Mouse (Mus musculus): ENCODE data around the gene B4galt3. TPM values are rescaled to one million over a fixed set of nuclear protein-coding genes. Genes with fewer than 3 reads are reported as not detected.

B4galt3 gene
- polyA plus RNA-seq, 1 experiment = 55.1 TPM

DNA sequence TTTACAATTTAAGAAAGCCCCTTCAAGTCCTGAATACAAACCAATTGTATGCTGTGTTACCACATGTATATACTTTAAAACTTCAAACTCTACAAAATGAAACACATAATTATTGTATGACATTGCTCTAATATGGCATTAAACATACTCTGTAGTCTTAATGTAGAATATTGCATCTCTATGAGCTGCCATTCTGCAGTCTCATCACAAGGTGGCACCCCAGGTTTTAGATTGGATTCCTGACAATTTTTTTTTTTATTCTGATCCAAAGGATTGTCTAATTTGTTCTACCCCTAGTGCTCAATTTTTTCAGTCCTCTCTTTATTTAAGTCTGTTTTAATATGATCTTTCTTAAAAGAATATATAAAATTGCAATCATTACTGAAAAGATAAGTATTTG lies 51.3 kb downstream of the B4galt3 start:
- no peak overlapping the region for H3K27ac ChIP-seq (ENCODE audit: insufficient read depth, low read length)
- no peak overlapping the region for H3K4me3 ChIP-seq (ENCODE audit: insufficient read depth, low read length)
- no peaks in the 10 kb centered on the region for H3K4me1 ChIP-seq (ENCODE audit: control insufficient read depth, insufficient read depth, low read length)
- TF ChIP-seq POLR2A (IDR thresholded peaks at IDR 0.05; ENCODE audit: low read depth, low read length) (no peak), CTCF (IDR thresholded peaks at IDR 0.05; ENCODE audit: borderline replicate concordance, insufficient read depth, low read length) (no peak)

- no peaks in the 10 kb centered on the region for H3K4me1 ChIP-seq (ENCODE audit: control insufficient read depth, insufficient read depth, low read length)
- no peak overlapping the region for H3K27ac ChIP-seq (ENCODE audit: insufficient read depth, low read length)
- H3K4me3 ChIP-seq (ENCODE audit: insufficient read depth, low read length) = no peak overlapping the region
- TF ChIP-seq POLR2A (IDR thresholded peaks at IDR 0.05; ENCODE audit: low read depth, low read length) (no peak), CTCF (IDR thresholded peaks at IDR 0.05; ENCODE audit: borderline replicate concordance, insufficient read depth, low read length) (no peak)
These were observed 51.9 kb downstream of the B4galt3 start for GRCm38 (mm10) chr1:171322012-171322411.

- Histone ChIP-seq H3K4me1 (ENCODE audit: control insufficient read depth, insufficient read depth, low read length) (peaks cover 5% of the 10 kb centered on the region; the same call in 1 of the 2 replicates), H3K27ac (ENCODE audit: insufficient read depth, low read length) (no peak overlapping the region), H3K4me3 (ENCODE audit: insufficient read depth, low read length) (no peak overlapping the region)
- TF ChIP-seq CTCF (IDR thresholded peaks at IDR 0.05; ENCODE audit: borderline replicate concordance, insufficient read depth, low read length) = no peak
- no peak for TF ChIP-seq POLR2A (IDR thresholded peaks at IDR 0.05; ENCODE audit: low read depth, low read length)
These were observed 55.4 kb downstream of the B4galt3 start for GRCm38 (mm10) chr1:171325571-171325970.

Other genes with a start within 250 kb of the B4galt3 start
- gene Fcgr3, start 205.4 kb upstream of the B4galt3 start, polyA plus RNA-seq (2011; ENCODE audit: insufficient read length, low read depth, missing spikeins) = 3.9 TPM in 1 of 2 replicates, not detected in the other
- gene Cfap126, start 156.4 kb upstream of the B4galt3 start, polyA plus RNA-seq (2011; ENCODE audit: insufficient read length, low read depth, missing spikeins) = 2.4 and 2.5 TPM in 2 replicates
- gene Sdhc, start 119.7 kb upstream of the B4galt3 start, polyA plus RNA-seq (2011; ENCODE audit: insufficient read length, low read depth, missing spikeins) = 297 and 334 TPM in 2 replicates
- 1.2 TPM in 1 of 2 replicates, not detected in the other for gene Mpz, start 119.6 kb upstream of the B4galt3 start, polyA plus RNA-seq (2011; ENCODE audit: insufficient read length, low read depth, missing spikeins)
- 6.2 and 12.2 TPM in 2 replicates for gene Pcp4l1, start 74.1 kb upstream of the B4galt3 start, polyA plus RNA-seq (2011; ENCODE audit: insufficient read length, low read depth, missing spikeins)
- gene Nr1i3, start 56.4 kb upstream of the B4galt3 start, polyA plus RNA-seq (2011; ENCODE audit: insufficient read length, low read depth, missing spikeins) = not detected in 2 replicates
- 26.9 and 29.9 TPM in 2 replicates for gene Tomm40l, start 47.8 kb upstream of the B4galt3 start, polyA plus RNA-seq (2011; ENCODE audit: insufficient read length, low read depth, missing spikeins)
- 1.2 and 1.3 TPM in 2 replicates for gene Apoa2, start 45.3 kb upstream of the B4galt3 start, polyA plus RNA-seq (2011; ENCODE audit: insufficient read length, low read depth, missing spikeins)
- 1.6 and 7.1 TPM in 2 replicates for gene Fcer1g, start 36.0 kb upstream of the B4galt3 start, polyA plus RNA-seq (2011; ENCODE audit: insufficient read length, low read depth, missing spikeins)
- 24.3 and 25.8 TPM in 2 replicates for gene Adamts4, start 19.9 kb upstream of the B4galt3 start, polyA plus RNA-seq (2011; ENCODE audit: insufficient read length, low read depth, missing spikeins)
- 226 and 234 TPM in 2 replicates for gene Ndufs2, start 18.9 kb upstream of the B4galt3 start, polyA plus RNA-seq (2011; ENCODE audit: insufficient read length, low read depth, missing spikeins)
- gene Ppox, start 10.9 kb downstream of the B4galt3 start, polyA plus RNA-seq (2011; ENCODE audit: insufficient read length, low read depth, missing spikeins) = 23.9 and 24.3 TPM in 2 replicates
- gene Usp21, start 17.7 kb downstream of the B4galt3 start, polyA plus RNA-seq (2011; ENCODE audit: insufficient read length, low read depth, missing spikeins) = 36.8 and 59.0 TPM in 2 replicates
- 77.8 and 81.9 TPM in 2 replicates for gene Ufc1, start 24.7 kb downstream of the B4galt3 start, polyA plus RNA-seq (2011; ENCODE audit: insufficient read length, low read depth, missing spikeins)
- gene Dedd, start 58.8 kb downstream of the B4galt3 start, polyA plus RNA-seq (2011; ENCODE audit: insufficient read length, low read depth, missing spikeins) = 43.1 and 53.2 TPM in 2 replicates
- gene Nit1, start 75.3 kb downstream of the B4galt3 start, polyA plus RNA-seq (2011; ENCODE audit: insufficient read length, low read depth, missing spikeins) = 33.6 and 36.9 TPM in 2 replicates
- gene Pfdn2, start 75.3 kb downstream of the B4galt3 start, polyA plus RNA-seq (2011; ENCODE audit: insufficient read length, low read depth, missing spikeins) = 97.0 and 103 TPM in 2 replicates
- gene Klhdc9, start 90.5 kb downstream of the B4galt3 start, polyA plus RNA-seq (2011; ENCODE audit: insufficient read length, low read depth, missing spikeins) = not detected in 2 replicates
- 0.15 TPM in 1 of 2 replicates, not detected in the other for gene Nectin4, start 99.8 kb downstream of the B4galt3 start, polyA plus RNA-seq (2011; ENCODE audit: insufficient read length, low read depth, missing spikeins)
- 0.47 TPM in 1 of 2 replicates, not detected in the other for gene Arhgap30, start 118.6 kb downstream of the B4galt3 start, polyA plus RNA-seq (2011; ENCODE audit: insufficient read length, low read depth, missing spikeins)
- 28.3 and 37.3 TPM in 2 replicates for gene Usf1, start 141.0 kb downstream of the B4galt3 start, polyA plus RNA-seq (2011; ENCODE audit: insufficient read length, low read depth, missing spikeins)
- gene Tstd1, start 148.5 kb downstream of the B4galt3 start, polyA plus RNA-seq (2011; ENCODE audit: insufficient read length, low read depth, missing spikeins) = 1.9 TPM in 1 of 2 replicates, not detected in the other
- gene F11r, start 167.2 kb downstream of the B4galt3 start, polyA plus RNA-seq (2011; ENCODE audit: insufficient read length, low read depth, missing spikeins) = 7.4 and 9.4 TPM in 2 replicates
- gene Alyref2, start 233.2 kb downstream of the B4galt3 start, polyA plus RNA-seq (2011; ENCODE audit: insufficient read length, low read depth, missing spikeins) = 4.0 and 6.1 TPM in 2 replicates